Mouse (Mus musculus) cerebellum, adult 18-20 months (tissue): ENCODE data around the gene Man2b2.
A peak's percentile ranks its signal among the peaks of the same experiment; 100 is the strongest.

ENCODE experiments used
- DNase-seq, 2 experiments: peaks; one replicate each; pipeline ENCODE4 v3.0.0; 2021

Gene Man2b2

DNA sequence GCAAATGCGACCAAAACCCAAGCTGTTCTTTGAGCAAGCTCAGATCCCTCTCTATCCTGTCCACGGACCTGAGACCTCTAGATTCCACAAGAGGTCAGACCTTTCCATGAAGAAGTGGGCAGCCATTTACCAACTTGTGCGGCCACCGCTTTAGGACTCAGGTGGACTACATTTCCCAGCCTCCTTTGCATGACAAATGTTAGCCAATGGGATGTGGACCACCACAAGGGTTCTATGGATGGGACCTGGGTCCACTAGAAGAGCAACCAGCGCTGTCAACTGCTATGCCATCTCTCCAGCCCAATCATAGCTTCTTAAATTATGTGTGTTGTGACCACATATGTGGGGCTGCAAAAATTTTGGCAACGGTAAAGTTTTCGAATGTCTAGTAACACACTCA, 819 bp upstream of the Man2b2 start:
- DNase-seq, result peak; percentile 61 to 73

DNA sequence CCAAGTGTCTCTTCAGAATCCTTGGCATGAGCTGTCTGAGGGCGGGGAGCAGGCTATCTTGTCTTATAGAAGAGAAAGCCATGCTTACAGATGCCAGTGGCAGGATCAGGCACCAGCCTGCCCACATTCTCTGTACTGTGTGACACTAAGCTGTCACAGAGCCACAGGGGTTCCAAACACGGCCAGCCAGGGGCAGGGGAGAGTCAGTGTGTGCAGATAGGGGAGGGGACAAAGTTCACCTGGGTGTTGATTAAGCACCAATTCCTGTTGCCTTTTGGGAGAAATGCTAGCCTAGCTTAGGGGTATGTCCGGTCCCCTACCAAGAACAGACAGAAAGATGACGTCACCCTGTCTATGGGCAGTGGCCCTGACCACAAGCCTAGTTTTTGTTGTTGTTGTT, 1.4 kb downstream of the Man2b2 start:
- DNase-seq, result no peak

DNA sequence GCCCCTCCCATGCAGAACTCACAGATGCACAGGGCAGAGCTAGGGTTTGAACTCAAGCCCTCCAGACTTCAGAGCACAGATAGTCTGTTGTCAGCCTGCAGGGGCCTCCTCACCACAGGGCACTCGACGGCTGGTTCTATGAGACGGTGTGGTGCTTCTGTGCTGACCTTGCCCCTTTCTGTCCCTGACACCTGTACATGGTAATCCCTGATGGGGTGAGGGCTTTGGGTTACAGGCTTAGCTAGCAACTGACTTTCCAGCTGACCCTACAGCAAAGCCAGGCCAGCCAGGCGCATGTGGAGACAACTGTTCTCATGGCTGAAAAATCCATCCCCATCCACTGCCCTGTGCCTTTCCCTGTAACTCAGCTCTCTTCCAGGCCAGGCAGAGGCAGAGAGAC, 7.5 kb downstream of the Man2b2 start:
- DNase-seq, result no peak

DNA sequence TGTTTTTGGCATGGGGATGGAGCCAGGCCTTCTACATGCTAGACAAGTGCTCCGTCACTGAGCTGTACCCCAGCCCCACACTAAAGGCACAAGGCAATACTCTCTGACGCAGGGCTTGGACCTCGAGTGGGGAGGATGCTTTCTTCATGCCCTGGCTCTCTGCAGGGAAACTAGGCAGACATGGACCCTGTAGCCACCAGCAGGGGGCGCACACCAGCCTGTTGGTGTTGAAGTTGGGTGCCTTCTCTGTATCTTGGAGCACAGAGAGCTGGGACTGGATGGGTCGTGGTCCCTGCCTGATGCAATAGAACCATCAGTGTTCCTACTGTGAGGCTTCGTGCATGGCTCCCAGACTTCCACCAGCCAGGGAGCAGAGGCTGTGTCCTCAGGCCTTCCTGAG, 10.3 kb downstream of the Man2b2 start:
- peak; percentile 67 to 77 for DNase-seq

DNA sequence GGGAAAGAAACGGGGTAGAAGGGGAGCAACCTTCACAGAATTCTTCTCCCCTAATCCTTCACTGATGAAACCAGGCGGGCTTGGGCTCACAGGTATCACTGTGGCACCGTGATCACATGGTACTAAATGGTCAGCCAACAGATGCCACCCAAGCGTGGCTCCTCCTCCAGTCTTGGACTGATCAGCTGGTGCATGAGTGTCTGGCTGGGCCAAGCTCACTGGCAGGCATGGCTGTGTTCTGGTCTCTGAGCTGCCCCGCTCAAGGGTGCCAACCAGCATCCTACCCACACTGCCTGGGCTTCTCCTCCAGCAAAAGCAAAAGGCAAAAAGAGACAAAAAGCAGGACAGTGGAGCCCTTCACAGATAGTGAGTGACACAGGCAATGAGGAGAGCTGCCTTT, 10.7 kb downstream of the Man2b2 start:
- no peak for DNase-seq

DNA sequence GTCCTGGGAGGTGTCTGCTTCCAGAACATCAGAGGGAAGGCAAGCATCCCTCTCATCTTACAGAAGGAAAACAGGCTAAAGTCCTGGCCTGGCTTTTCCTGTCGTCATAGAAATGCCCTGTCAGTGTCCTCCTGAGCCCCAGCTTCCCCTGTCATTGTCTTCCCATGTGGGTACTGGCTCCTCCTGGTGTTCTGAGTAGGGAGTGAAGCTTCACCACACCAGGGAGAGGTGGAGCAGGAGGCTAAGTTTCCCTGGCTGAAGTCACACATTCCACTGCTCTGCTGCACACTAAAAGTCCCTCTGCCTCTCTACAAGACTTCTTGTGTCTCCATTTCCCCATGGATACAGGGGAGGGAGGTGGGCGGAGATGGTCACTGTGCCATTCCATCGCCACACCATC, 12.7 kb downstream of the Man2b2 start:
- DNase-seq, result no peak

DNA sequence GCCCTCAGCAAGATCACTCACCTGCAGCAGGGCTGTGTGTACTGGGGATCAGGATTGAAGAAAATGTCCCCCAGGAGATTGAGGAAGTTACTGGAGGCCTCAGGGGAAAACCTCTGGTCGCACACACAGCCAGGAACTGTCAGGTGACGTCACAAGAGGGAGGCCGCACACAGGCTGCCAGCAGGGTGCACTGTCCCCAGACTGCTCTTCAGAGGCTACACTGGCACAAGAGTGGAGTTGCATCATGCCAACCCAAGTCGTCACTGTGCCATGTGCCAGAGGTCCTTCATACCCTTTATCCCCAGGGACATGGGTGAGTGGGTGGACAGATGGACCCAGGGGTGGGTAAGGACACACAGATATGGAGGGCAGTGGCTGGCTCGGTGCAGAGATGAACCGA, 15.9 kb downstream of the Man2b2 start:
- no peak for DNase-seq

DNA sequence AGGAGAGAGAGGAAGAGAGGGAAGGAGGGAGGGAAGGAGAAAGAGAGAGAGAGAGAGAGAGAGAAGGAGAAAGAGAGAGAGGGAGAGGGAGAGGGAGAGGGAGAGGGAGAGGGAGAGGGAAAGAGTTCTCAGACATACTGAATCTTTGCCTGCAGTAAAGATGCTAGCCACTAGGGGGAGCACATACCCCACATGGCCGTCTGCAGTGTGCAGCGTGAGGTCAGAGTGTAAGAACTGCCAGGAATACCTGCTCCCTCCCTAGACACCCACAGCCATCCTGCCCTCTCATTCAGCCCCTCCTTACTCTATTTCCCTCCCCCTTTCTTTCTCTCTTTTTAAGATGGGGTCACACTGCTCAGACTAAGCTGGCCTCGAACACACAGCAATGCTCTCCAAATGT, 19.0 kb downstream of the Man2b2 start:
- DNase-seq, result peak; percentile 81 to 82

DNA sequence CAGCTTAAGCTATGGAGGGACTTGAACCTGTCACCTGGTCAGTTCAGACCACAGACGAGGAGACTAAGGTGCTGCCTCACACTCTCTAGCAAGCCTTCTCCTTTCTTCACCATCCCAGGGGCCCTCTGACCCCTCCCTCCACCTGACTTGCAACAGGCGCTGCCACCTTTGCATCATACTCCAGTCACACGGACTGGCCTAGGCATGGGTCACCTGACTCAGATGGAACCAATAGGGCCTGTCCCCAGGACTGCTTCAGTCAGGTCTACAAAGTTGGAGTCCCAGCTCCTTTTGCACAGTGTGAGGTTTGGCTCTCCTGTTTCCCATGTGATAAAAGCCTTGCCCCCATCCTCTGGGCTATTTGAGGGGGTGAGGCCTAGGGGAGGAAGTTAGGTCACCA, 19.8 kb downstream of the Man2b2 start:
- no peak for DNase-seq

DNA sequence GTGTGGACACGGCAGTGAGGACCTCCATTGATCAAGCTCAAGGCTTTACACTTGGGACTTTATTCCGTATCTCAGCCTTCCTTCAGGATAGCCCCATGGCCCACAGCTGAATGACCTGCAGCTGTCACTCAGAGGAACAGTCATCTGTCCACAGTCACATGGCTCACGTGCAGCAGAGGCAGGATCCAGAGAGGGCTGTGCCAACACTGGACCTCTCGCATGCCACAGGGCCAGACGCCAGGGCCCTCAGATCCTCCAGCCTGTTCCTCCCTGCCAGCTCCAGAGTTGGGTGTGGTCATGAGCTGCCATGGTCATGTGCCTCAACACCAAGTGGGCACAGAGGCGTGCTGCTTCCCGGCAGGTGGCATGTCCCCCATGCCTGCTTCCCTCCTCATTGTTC, 21.3 kb downstream of the Man2b2 start:
- DNase-seq, result no peak

DNA sequence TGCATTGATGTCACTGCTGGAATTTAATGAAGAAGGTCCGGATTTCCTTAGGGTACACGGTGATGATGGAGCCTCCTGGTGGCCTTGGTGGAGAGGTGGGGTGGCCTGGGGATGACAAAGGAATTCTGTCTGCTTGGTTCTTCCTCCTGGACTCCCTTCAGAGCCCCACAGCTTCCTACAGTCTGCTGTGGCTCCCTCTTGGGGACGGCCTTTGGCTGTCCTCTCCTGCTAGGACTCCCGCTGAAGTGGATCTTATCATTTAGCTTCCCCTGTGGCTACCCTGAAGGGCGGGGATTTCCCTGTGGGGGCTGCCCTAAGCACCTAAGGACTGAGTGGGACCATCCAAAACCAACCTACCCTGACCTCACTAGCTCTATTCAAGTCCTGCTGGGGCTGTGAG, 23.3 kb downstream of the Man2b2 start:
- DNase-seq, result no peak

DNA sequence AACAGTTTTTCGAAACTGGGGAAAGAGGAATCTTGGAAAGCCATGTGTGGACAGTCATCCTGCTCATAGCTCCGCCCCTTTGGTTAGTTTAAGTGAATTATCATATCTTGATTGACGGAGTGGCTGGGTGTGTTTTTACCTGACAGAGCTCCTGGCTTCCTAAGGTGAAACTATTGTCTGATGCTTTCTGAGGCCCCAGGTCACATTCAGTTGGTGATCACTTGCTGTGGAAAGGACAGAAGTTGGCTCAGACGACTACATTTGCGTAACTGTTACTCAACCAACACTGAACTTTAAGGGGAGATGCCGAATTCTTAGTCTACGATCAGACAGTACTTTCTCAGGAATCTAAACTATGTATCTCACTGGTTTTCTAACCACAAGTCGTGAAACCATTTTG, 33.2 kb downstream of the Man2b2 start:
- DNase-seq, result no peak

DNA sequence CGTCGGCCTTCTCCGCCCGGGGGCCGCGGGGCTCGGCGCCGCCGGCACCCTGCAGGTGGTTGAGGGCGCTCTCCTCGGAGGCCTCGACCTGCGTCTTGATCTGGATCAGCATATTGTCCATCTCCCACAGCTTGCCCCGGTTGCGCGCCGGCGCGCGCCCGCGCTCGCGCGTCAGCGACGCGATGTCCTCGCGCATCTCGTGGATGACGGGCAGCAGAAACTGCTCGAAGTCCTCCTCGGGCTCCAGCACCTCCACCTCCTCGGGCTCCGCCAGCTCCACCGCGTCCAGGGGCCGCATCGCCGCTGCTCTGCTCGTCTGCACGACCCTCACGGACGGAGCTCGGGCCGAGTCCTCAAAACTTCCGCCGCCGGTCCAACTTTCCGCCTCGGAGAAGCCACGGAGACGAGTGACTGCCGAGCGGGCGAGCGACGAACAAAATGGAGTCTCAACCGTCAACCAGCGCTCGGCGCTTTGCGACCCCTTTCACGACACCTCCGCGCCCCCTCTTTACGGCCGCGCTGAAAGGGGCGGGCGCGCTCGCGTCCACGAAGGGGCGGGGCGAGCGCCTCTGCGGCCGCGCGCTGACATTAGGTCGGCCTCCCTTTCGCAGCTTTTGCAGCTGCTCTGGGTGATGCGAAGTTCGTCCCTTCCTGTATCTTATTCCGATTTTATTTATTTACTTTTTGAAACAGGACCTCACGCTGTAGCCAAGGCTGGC, 34.0 kb downstream of the Man2b2 start, which contains the start of gene Mrfap1:
TSS of gene Mrfap1 (minus strand) at position 477 of the 719 bp plus-strand sequence.
- DNase-seq, result peak; percentile 88 to 97

DNA sequence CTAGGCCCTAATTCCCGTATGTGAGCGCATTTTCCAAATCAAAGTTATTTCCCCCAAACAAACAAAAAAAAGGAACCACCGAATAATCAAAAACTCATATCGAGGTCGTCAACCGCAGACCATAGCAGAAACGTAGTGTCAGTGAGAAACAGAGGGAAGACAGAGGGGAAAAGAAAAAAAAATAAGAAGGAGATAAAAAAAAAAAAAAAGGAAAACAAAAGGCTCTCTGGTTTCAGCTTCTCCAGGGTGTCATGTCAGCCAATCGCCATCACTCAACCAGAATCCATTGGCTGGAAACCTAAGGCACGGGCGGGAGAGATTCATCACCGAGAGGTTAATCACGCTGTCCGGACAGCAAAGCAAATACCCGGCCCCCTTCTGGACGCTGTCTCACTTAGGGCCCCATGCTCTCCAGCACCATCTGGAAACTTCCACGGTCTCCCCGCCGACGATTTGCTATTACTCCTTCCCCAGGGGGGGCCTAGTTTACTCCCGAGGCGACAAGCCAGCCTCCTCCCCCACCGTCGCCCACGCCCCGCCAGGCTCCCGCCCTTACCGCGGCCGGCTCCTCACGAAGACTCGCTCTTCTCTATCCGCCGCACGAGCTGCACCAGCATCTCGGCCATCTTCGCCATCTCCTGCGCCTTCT, 34.7 kb downstream of the Man2b2 start:
- peak; percentile 63 to 73 for DNase-seq

DNA sequence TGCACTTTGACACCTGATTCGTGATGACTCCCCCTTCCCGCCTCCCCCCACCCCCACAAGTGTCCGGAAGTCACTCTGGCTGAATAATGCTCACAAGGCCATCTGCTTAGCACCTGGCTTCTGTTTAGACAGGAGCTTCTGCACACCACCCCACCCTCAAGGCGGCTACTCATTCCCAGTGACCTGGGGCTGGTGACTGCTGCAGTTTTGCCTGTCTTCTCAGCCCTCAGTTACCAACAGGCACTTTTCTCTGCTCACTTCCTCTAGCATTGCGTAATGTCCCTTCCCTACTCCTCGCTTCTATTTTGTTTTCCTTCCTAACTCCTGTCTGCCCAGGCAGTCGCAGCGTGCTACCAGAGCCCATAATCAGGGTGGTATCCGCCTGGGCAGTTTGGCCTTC, 38.6 kb downstream of the Man2b2 start:
- no peak for DNase-seq

DNA sequence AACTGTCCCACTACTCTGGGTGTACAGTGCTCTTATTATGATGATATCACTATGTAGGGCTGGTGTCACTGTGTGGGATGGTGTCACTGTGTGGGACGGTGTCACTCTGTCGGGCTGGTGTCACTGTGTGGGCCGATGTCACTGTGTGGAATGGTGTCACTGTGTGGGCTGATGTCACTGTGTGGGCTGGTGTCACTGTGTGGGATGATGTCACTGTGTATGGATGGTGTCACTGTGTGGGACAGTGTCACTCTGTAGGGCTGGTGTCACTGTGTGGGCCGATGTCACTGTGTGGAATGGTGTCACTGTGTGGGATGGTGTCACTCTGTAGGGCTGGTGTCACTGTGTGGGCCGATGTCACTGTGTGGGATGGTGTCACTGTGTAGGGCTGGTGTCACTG, 44.4 kb downstream of the Man2b2 start:
- DNase-seq, result no peak

DNA sequence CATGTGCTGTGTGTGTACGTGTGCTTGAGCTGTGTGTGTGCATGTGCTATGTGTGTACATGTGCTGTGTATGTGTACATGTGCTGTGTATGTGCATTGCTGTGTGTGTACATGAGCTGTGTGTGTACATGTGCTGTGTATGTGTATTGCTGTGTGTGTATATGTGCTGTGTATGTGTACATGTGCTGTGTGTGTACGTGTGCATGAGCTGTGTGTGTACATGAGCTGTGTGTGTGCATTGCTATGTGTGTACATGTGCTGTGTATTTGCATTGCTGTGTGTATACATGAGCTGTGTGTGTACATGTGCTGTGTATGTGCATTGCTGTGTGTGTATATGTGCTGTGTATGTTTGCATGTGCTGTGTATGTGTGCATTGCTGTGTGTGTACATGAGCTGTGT, 50.9 kb downstream of the Man2b2 start:
- DNase-seq, result no peak

DNA sequence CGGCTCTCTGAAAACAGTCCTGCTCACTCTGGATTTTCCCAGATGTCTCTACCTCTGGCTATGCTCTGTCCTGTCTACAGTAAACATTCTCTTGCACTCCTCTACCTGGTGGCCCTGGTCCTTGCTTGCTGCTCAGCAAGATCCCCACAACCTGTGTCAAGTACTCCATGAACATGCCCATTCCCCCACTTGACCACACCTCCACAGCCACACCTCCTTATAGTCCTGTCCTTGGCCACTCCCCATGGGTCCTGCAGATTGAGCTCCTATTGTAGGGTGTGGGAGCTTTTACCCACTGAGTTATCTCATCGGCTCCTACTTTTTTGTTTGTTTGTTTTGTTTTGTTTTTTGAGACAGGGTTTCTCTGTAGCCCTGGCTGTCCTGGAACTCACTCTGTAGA, 51.6 kb downstream of the Man2b2 start:
- DNase-seq, result no peak

DNA sequence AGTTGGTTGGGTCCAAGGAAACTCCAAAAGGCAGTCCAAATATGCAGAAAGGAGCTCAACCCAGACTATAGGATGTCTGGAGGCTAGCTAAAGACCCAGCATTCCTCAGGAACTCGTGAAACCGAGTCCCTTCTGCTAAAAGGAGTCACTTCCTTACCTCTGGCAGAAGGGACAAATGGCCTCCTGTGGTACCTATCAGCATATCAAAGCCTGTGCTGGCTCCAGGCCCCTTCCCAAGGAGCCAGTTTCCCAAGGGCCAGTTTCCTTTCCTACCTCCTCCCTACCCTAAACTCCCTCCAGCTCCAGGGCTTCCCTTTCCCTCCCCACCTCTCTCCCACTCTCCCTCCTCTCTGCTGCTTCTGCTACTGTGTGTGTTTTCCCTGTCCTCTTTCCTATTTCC, 53.3 kb downstream of the Man2b2 start:
- DNase-seq, result no peak

DNA sequence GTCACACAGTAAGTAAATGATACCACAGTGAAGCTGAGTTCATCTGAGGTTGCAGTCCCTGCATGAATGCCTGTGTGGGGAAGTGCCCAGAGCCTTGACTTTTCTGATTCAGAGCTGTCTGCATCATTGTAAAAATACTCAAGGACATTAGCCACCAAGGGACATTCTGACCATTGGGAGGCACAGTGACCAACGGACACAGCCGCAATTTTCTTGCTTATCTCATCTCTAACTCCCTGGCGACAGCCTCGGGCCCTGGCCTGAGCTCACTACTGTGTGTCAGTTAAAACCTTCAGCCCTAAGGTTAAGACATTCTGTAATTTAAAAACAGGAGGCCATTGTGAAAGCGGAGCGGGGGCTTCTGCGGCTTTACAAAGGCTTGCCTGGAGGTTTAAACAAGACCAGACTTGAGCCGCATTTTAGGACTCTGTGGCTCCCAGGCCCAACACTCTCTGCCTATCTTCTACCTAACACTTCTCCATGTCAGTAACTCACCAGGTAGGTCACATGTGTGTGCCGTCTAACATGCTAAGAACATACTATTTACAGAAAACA, 54.4 kb downstream of the Man2b2 start:
- no peak for DNase-seq

DNA sequence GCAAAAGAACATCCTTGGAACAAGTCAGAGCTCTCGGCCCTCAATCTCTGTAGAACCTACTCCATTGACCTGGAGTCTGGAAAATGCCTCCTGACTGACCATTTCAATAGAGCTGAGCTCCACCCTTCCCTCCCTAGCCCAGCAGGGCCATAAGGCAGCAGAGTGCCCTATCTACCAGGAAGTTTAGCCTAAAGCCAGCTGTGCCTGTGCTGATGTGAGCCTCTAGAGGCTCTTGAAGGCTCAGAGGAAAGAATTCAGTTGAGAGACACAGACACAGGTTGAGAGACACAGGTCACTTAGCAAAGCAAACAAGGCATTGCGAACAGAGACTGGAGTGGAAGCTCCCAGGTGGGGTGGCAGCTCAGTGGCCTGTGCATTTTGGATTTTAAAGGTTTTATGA, 55.1 kb downstream of the Man2b2 start:
- DNase-seq, result no peak

DNA sequence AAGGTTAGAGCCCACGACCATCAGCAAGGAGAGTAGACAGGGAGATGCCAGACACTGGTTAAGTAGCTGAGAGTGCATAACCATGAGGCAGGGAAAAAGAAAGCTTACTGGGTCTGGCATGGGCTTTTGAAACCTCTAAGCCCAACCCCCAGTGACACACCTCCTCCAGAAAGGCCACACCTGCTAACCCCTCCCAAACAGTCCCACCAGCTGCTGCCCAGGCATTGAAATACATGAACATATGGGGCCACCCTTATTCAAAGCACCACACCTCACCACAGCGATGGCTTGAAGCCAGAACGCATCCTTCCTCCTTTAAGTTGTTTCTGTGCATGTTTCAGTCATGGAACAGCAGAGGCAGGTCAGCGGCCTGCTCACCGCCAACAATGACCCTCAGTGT, 57.9 kb downstream of the Man2b2 start:
- DNase-seq, result no peak

DNA sequence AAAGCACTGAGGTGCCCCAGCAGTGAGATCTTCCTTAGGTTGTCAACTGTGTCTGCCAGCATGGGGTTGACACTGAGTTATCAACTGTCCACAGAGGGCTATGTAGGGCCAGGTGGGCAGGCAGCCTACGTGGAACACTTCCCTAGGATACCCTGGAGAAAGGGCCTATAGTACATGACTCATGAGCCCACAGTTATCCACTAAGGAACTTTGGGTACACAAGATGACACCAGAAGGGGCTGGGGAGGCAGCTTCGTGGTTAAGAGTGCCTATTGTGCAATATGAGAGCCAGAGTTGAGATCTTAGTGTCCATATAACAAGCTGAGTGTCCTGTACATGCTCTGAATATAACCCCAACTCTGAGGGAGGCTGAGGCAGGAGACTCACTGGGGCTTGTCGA, 60.9 kb downstream of the Man2b2 start:
- no peak for DNase-seq

DNA sequence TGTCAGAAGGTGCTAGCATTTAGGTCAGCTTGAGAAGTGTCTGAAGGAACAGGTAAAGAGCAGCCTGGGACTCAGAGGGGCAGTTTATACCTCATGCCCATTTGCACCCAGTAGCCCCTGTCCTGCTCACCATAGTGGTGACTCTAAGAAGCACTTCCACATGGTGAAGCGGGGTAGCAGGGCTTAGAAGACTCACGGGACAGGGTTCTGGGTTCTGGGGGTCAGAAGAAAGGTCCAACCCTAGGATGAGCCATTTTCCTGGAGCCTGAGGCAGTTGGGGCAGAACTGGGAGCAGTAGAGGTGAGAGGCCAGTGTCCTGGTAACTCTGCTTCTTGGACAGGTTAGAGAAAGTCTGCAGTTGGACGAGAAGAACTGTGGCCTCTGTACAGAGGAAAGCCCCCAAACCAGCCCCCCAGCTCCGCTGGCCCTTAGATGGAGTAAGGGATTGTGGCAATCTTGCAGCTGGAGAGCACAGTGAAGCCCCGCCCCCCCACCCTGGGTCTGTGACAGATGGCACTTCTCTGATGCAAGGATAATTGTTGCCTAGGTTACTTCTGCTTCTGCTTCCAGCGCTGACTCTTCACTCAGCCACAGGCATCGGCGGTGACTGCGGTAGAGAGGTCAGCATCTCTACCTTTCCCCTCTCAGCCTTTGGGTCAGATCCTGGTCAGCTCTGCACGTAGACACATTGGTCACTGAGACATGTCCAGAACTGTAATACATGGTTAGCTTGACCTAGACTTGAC, 63.3 kb downstream of the Man2b2 start:
- peak; percentile 54 to 56 for DNase-seq
